Mouse (Mus musculus) testis, postnatal 10 days (tissue): ENCODE data around the gene Prdm5.

Experiments used
- DNase-seq: peaks from one replicate; pipeline ENCODE4 v3.0.0; 2021; ENCODE audit warnings: low spot score

Prdm5 gene

GRCm38 (mm10) chr6:65778861-65779688, at the start of gene Prdm5:
Gene Prdm5, plus strand, starts transcription at chr6:65778988.
- DNase-seq, result peak; percentile 74

- no peak for DNase-seq
Measured at GRCm38 (mm10) chr6:65739442-65739841, 39.3 kb upstream of the Prdm5 start.

- no peak for DNase-seq
Measured at GRCm38 (mm10) chr6:65743144-65743870, 35.5 kb upstream of the Prdm5 start.

- no peak for DNase-seq
Measured at GRCm38 (mm10) chr6:65743871-65744202, 35.0 kb upstream of the Prdm5 start.

GRCm38 (mm10) chr6:65758214-65758613, 20.6 kb upstream of the Prdm5 start:
- DNase-seq, result no peak

- no peak for DNase-seq
Measured at GRCm38 (mm10) chr6:65759174-65759573, 19.6 kb upstream of the Prdm5 start.

- DNase-seq, result no peak
Measured at GRCm38 (mm10) chr6:65760073-65760472, 18.7 kb upstream of the Prdm5 start.

GRCm38 (mm10) chr6:65764459-65764858, 14.3 kb upstream of the Prdm5 start:
- no peak for DNase-seq

GRCm38 (mm10) chr6:65765057-65765456, 13.7 kb upstream of the Prdm5 start:
- DNase-seq, result no peak

GRCm38 (mm10) chr6:65765752-65766397, 12.9 kb upstream of the Prdm5 start:
- no peak for DNase-seq

- no peak for DNase-seq
Measured at GRCm38 (mm10) chr6:65767911-65768310, 10.9 kb upstream of the Prdm5 start.

GRCm38 (mm10) chr6:65773566-65773965, 5.2 kb upstream of the Prdm5 start:
- no peak for DNase-seq

- no peak for DNase-seq
Measured at GRCm38 (mm10) chr6:65779689-65780233, 973 bp downstream of the Prdm5 start.

- no peak for DNase-seq
Measured at GRCm38 (mm10) chr6:65781441-65781840, 2.7 kb downstream of the Prdm5 start.

- no peak for DNase-seq
Measured at GRCm38 (mm10) chr6:65783670-65784069, 4.9 kb downstream of the Prdm5 start.

- DNase-seq, result no peak
Measured at GRCm38 (mm10) chr6:65792923-65793322, 14.1 kb downstream of the Prdm5 start.

- no peak for DNase-seq
Measured at GRCm38 (mm10) chr6:65796552-65796951, 17.8 kb downstream of the Prdm5 start.

- DNase-seq, result no peak
Measured at GRCm38 (mm10) chr6:65797276-65797675, 18.5 kb downstream of the Prdm5 start.

- no peak for DNase-seq
Measured at GRCm38 (mm10) chr6:65798390-65798789, 19.6 kb downstream of the Prdm5 start.

GRCm38 (mm10) chr6:65811685-65812084, 32.9 kb downstream of the Prdm5 start:
- DNase-seq, result no peak

GRCm38 (mm10) chr6:65818039-65818747, 39.4 kb downstream of the Prdm5 start:
- DNase-seq, result no peak

GRCm38 (mm10) chr6:65828656-65829055, 49.9 kb downstream of the Prdm5 start:
- no peak for DNase-seq
